Mouse (Mus musculus): Measurements from ENCODE around the gene Uchl1.

- no peak for TF ChIP-seq POLR2A (IDR thresholded peaks at IDR 0.05; ENCODE audit: low read depth, low read length)
- no peak for TF ChIP-seq CTCF (conservative IDR thresholded peaks at IDR 0.05; ENCODE audit: insufficient read depth, insufficient read length, low read depth, low read length)
Observed at GRCm38 (mm10) chr5:66703317-66704004, 27.6 kb downstream of the Uchl1 start.
